Mouse (Mus musculus) T-helper 2 cell (primary cell): ENCODE data around the gene Calr.

Source experiments
- in situ Hi-C: fragments of 300-600 bp; cut with MboI, MseI; formaldehyde crosslinking; loops from one replicate; pipeline ENCODE4 v1.15.1; 2025; ENCODE audit warnings: high pct_unique_total_duplicates

The Calr gene

GRCm38 (mm10) chr8:84846722-84847572 lies at the start of gene Calr:
Gene Calr (minus strand): TSS chr8:84846934.
- in situ Hi-C loops: no loop called here

- in situ Hi-C loops: no loop called here
Measured at GRCm38 (mm10) chr8:84895963-84896362, 49.2 kb upstream of the Calr start.

- in situ Hi-C loops: no loop called here
Measured at GRCm38 (mm10) chr8:84893709-84894134, 47.0 kb upstream of the Calr start, which contains the start of gene Gcdh. Gene Gcdh (minus strand): TSS chr8:84893921.

GRCm38 (mm10) chr8:84892993-84893708 lies 46.4 kb upstream of the Calr start:
- in situ Hi-C loops: no loop called here

GRCm38 (mm10) chr8:84889141-84889540 lies 42.4 kb upstream of the Calr start:
- in situ Hi-C loops: no loop called here

GRCm38 (mm10) chr8:84888280-84888679 lies 41.5 kb upstream of the Calr start:
- in situ Hi-C loops: no loop called here

GRCm38 (mm10) chr8:84884728-84885127 lies 38.0 kb upstream of the Calr start:
- in situ Hi-C loops: no loop called here

GRCm38 (mm10) chr8:84878915-84879314 lies 32.2 kb upstream of the Calr start:
- in situ Hi-C loops: no loop called here

GRCm38 (mm10) chr8:84877297-84878035 lies 30.7 kb upstream of the Calr start:
- in situ Hi-C loops: no loop called here

GRCm38 (mm10) chr8:84874339-84874738 lies 27.6 kb upstream of the Calr start:
- in situ Hi-C loops: no loop called here

- in situ Hi-C loops: no loop called here
Measured at GRCm38 (mm10) chr8:84873016-84873415, 26.3 kb upstream of the Calr start.

GRCm38 (mm10) chr8:84872309-84872965 lies 25.7 kb upstream of the Calr start:
- in situ Hi-C loops: no loop called here

- in situ Hi-C loops: no loop called here
Measured at GRCm38 (mm10) chr8:84871376-84872308, 24.9 kb upstream of the Calr start, which contains the start of gene Syce2. Gene Syce2 (plus strand): TSS chr8:84872111.

- in situ Hi-C loops: no loop called here
Measured at GRCm38 (mm10) chr8:84856864-84857441, 10.2 kb upstream of the Calr start, which contains the start of gene Farsa. Gene Farsa (plus strand): TSS chr8:84856989.

GRCm38 (mm10) chr8:84856434-84856833 lies 9.7 kb upstream of the Calr start:
- in situ Hi-C loops: no loop called here

GRCm38 (mm10) chr8:84847684-84848435 lies 1.1 kb upstream of the Calr start:
- in situ Hi-C loops: no loop called here

GRCm38 (mm10) chr8:84846094-84846721 lies 526 bp downstream of the Calr start:
- in situ Hi-C loops: no loop called here

GRCm38 (mm10) chr8:84845355-84846093 lies 1.2 kb downstream of the Calr start:
- in situ Hi-C loops: no loop called here
